In genomic region chr12:99671162-99671865, GRCm38 (mm10) we compare ENCODE assay signal across 9 mouse cellular contexts.
DNase-seq lines count a peak whose midpoint lies in the region; ATAC-seq and TF ChIP-seq lines count a peak whose summit lies in the region.
"Had no signal": no experiment of that assay in that cellular context is flagged by ENCODE, and none has a peak within 500 bp of the region (broad histone marks: within the 10 kb centered on the region; RNA-seq: fewer than 3 reads in every experiment).

No protein-coding gene starts in this region.

- 50% methylated on average over 12 of the region's 12 CpGs for WGBS in forebrain, embryonic 13.5 days
- WGBS in forebrain, embryonic 10.5 days: 90% methylated on average over 12 of the region's 12 CpGs
- 41% methylated on average over 12 of the region's 12 CpGs for WGBS in hindbrain, embryonic 16.5 days
- WGBS in midbrain, postnatal 0 days: 51% methylated on average over 12 of the region's 12 CpGs

- H3K9me3 ChIP-seq in forebrain, embryonic 13.5 days (replicated peaks): no peaks in the 10 kb centered on the region
- H3K9me3 ChIP-seq in forebrain, embryonic 10.5 days: no peaks in the 10 kb centered on the region
- H3K9me3 ChIP-seq in hindbrain, embryonic 16.5 days (ENCODE audit: control insufficient read depth, low read length): no peaks in the 10 kb centered on the region
- H3K9me3 ChIP-seq in midbrain, postnatal 0 days (ENCODE audit: low read length): no peaks in the 10 kb centered on the region

- DNase-seq in forebrain, embryonic 10.5 days (ENCODE audit: extremely low spot score, low spot score): no peak
- no peak for DNase-seq in left cerebral cortex, adult 2 months (ENCODE audit: extremely low spot score in 1 of 2, low spot score in 2 of 2)
- no peak for DNase-seq in left cerebral cortex, postnatal 36 days (ENCODE audit: low spot score in 2 of 2)
- DNase-seq in midbrain, postnatal 0 days (ENCODE audit: low spot score): peak; percentile 72
- DNase-seq in frontal cortex, adult 2 months (ENCODE audit: extremely low spot score in 1 of 2, low spot score in 1 of 2): no peak
- no peak for DNase-seq in c-Kit-positive CD71-positive TER-119-positive erythroid progenitor cells, embryonic 14.5 days (ENCODE audit: low spot score)

- H3K4me1 ChIP-seq in forebrain, embryonic 13.5 days: peaks cover 30% of the 10 kb centered on the region
- H3K4me1 ChIP-seq in forebrain, embryonic 10.5 days: peaks cover 13% of the 10 kb centered on the region
- H3K4me1 ChIP-seq in hindbrain, embryonic 16.5 days (ENCODE audit: control insufficient read depth, insufficient read depth, low read depth, low read length): peaks cover 16% of the 10 kb centered on the region
- peaks cover 10% of the 10 kb centered on the region for H3K4me1 ChIP-seq in midbrain, postnatal 0 days (ENCODE audit: insufficient read depth, low read length)

- H3K27ac ChIP-seq in forebrain, embryonic 13.5 days: peak overlapping the region; percentile 75
- H3K27ac ChIP-seq in forebrain, embryonic 10.5 days: no peak overlapping the region
- no peak overlapping the region for H3K27ac ChIP-seq in left cerebral cortex, adult 2 months
- H3K27ac ChIP-seq in hindbrain, embryonic 16.5 days (ENCODE audit: low read depth, low read length): peak overlapping the region; percentile 35; the same call in 1 of the 2 replicates
- H3K27ac ChIP-seq in midbrain, postnatal 0 days (ENCODE audit: low read depth, low read length): no peak overlapping the region

- no peaks in the 10 kb centered on the region for H3K27me3 ChIP-seq in forebrain, embryonic 13.5 days
- no peaks in the 10 kb centered on the region for H3K27me3 ChIP-seq in forebrain, embryonic 10.5 days (ENCODE audit: poor library complexity, severe bottlenecking)
- no peaks in the 10 kb centered on the region for H3K27me3 ChIP-seq in hindbrain, embryonic 16.5 days (replicated peaks; ENCODE audit: control insufficient read depth, insufficient read depth, low read length)
- H3K27me3 ChIP-seq in midbrain, postnatal 0 days (ENCODE audit: insufficient read depth, low read length): no peaks in the 10 kb centered on the region

- peak overlapping the region; percentile 5 for H3K4me2 ChIP-seq in forebrain, embryonic 13.5 days
- no peak overlapping the region for H3K4me2 ChIP-seq in hindbrain, embryonic 16.5 days (ENCODE audit: low read length)
- no peak overlapping the region for H3K4me2 ChIP-seq in midbrain, postnatal 0 days (ENCODE audit: low read depth, low read length, poor library complexity, severe bottlenecking)

- H3K9ac ChIP-seq in forebrain, embryonic 13.5 days: no peak overlapping the region
- no peak overlapping the region for H3K9ac ChIP-seq in hindbrain, embryonic 16.5 days (ENCODE audit: low read depth, low read length)
- H3K9ac ChIP-seq in midbrain, postnatal 0 days (replicated peaks; ENCODE audit: low read length, poor library complexity, severe bottlenecking): no peak overlapping the region

- no peak for TF ChIP-seq CTCF in left cerebral cortex, adult 2 months (IDR thresholded peaks at IDR 0.05)
- TF ChIP-seq CTCF in midbrain, postnatal 0 days (IDR thresholded peaks at IDR 0.05): no peak

- no peak overlapping the region for H3K4me3 ChIP-seq in forebrain, embryonic 13.5 days
- H3K4me3 ChIP-seq in forebrain, embryonic 10.5 days: no peak overlapping the region
- peak overlapping the region; percentile 27; the same call in 1 of the 2 replicates for H3K4me3 ChIP-seq in left cerebral cortex, adult 2 months
- no peak overlapping the region for H3K4me3 ChIP-seq in hindbrain, embryonic 16.5 days (ENCODE audit: low read length)
- H3K4me3 ChIP-seq in midbrain, postnatal 0 days (ENCODE audit: low read depth, low read length): no peak overlapping the region
- H3K4me3 ChIP-seq: erythroblast, embryonic 14.5 days had no signal

- peak; percentile 74 for ATAC-seq in forebrain, embryonic 13.5 days
- ATAC-seq in hindbrain, embryonic 16.5 days: peak; percentile 74
- ATAC-seq in midbrain, postnatal 0 days (ENCODE audit: low FRiP score): peak; percentile 44

- no peaks in the 10 kb centered on the region for H3K36me3 ChIP-seq in forebrain, embryonic 13.5 days (ENCODE audit: poor library complexity, severe bottlenecking)
- no peaks in the 10 kb centered on the region for H3K36me3 ChIP-seq in forebrain, embryonic 10.5 days (replicated peaks)
- no peaks in the 10 kb centered on the region for H3K36me3 ChIP-seq in hindbrain, embryonic 16.5 days (ENCODE audit: control insufficient read depth, insufficient read depth, low read length)
- H3K36me3 ChIP-seq in midbrain, postnatal 0 days (ENCODE audit: insufficient read depth, low read length): no peaks in the 10 kb centered on the region

- intact Hi-C loops in left cerebral cortex, adult 2 months (cut with DNase I): no loop called here
- intact Hi-C loops in left cerebral cortex, postnatal 36 days (cut with DNase I): no loop called here

Comparison
In these comparisons a context has a peak if more than half of its experiments do, and no peak if none do; other contexts are left out.
1. H3K27ac ChIP-seq: peak in forebrain, embryonic 13.5 days (single experiment) and hindbrain, embryonic 16.5 days (single experiment); none in forebrain, embryonic 10.5 days (single experiment), left cerebral cortex, adult 2 months (single experiment) and midbrain, postnatal 0 days (single experiment).
2. Peak in every context shown above with its lines, with median percentiles within 50 percentile points of each other: ATAC-seq.